Mouse (Mus musculus) urinary bladder, postnatal 36 days (tissue): ENCODE data around the gene Fgf18.

Experiments
- DNase-seq, 2 experiments: peaks; one replicate each; pipeline ENCODE4 v3.0.0; 2022; ENCODE audit warnings: low spot score in 2 of 2, mixed read lengths in 1 of 2

Fgf18 gene

GRCm38 (mm10) chr11:33115796-33116195, 31.4 kb downstream of the Fgf18 start:
- DNase-seq = no peak

DNA sequence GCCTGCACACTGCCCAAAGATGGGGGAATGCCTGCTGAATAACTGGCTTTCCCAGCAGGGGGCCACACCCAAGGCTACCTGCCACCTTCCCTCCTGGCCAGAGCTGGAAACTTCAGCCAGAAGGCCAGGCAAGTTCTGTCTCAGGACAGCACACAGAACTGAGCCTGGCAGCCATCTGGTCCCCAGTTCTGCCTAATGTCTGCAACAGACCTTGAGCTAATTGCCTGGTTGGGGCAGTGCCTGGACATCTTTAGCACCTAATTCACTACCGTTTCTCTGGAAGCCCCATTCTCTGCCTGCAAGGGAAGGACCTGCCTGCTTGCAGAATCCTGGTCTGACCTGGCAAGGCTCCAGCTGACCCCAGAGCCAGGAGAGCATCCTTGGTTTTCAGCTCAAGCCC, 34.8 kb downstream of the Fgf18 start:
- no peak for DNase-seq

GRCm38 (mm10) chr11:33110111-33110510, 37.1 kb downstream of the Fgf18 start:
- DNase-seq = no peak

- no peak for DNase-seq
These were observed 39.7 kb downstream of the Fgf18 start for GRCm38 (mm10) chr11:33107540-33107939.

DNA sequence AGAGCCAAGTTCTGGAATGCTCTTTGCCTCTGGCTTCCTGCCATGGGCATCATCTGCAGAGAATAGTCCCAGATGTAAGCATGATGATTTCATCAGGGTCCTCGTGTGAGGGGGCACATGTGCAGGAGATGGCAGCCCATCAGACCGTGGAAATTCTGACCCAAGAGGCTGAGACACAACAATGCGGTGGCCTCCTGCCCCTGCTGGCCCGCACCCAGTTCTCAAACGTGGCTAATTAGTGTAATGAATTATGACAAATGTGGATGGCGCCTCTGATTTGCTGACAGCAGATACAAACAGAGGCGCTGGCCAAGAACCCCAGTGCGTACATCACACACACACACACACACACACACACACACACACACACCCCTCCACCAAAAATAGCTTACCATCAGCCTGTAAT, 42.3 kb downstream of the Fgf18 start:
- DNase-seq = no peak

DNA sequence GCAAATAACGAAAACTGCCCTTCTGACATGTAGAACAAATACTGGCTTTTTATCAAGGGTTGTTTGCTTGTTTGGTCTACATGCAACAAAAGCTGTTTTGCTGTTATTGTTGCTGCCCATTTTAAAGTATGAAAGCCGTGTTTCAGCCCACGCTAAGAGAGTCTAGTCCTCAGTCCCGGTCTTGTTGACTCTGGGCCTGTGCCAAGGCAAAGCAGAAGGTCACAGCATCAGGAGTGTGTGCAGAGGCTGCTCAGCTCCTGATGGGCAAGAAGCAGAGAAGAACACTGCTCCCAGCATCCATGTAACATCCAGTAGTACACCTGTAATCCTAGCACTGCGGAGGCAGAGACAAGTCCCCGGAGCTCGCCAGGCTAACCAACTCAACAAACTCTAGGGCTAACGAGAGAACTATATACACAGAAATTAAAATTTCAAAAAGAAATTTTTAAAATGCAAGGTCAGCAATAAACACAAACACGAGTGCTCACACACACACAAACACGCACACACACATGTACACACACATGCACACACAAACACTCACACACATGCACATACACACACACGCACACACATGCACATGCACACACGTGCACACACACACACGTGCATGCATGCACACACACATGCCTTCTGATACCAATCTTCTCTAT, 43.8 kb downstream of the Fgf18 start:
- no peak for DNase-seq

- peak; percentile 13 to 45 for DNase-seq
These were observed 47.1 kb downstream of the Fgf18 start for GRCm38 (mm10) chr11:33100027-33100507.

DNA sequence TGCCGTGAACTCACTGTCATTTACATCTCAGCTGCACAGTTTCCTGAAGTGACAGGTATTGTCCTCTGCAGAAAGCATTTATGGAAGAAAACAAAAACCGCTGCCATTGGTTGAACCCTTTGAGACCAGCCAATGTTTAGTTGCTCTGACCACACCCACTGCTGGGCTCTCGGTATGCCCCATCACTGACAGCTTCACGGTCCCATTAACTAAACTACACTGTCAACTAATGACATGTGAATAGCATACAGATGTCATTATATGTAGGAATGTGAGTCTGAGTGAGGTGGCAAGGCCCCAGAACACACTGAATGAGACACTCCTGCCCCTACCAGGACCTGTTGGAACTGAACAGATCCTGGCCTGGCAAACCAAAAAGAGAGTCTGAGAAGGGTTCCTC, 47.8 kb downstream of the Fgf18 start:
- no peak for DNase-seq

DNA sequence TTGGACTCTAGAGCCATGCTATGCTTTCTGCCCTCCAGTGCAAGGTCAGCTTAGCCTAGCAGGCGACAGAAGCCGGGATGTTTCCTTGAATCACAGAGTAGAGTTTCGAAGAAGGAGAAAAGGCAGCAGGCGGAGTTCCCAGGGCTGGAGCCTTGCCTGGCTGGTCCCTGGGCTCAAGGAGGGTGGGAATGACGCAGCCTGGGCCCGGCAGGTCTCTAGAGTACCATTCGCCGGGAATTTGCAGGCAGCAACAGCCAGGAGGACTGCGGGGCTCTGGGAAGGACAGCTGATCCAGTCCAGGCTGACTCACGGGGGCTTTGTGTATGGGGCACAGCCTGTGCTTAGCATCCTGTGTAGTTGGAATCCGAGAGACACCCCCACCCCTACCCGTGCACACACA, 48.8 kb downstream of the Fgf18 start:
- DNase-seq = peak in 1 of 2 experiments; percentile 59

DNA sequence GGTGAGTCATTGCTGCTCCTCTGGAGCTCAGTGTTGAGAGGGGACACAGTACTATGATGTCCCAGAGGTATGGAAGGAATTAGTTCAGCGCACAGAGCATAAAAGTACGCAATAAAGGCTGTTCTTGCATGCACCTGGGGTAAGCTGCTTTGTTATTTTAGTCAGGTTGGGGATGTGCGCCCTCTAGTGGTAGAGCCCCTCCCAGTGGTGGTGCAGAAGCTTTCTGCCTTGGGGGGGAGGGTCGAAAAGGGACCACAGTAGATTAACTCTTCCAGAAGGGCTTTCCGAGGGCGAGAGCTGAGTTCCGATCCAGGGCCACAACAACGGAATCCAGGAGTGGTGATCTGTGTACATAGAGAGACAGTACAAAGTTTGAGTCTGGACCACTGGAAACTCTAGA, 49.3 kb downstream of the Fgf18 start:
- DNase-seq = no peak

- no peak for DNase-seq
These were observed 57.3 kb downstream of the Fgf18 start for GRCm38 (mm10) chr11:33089856-33090255.

DNA sequence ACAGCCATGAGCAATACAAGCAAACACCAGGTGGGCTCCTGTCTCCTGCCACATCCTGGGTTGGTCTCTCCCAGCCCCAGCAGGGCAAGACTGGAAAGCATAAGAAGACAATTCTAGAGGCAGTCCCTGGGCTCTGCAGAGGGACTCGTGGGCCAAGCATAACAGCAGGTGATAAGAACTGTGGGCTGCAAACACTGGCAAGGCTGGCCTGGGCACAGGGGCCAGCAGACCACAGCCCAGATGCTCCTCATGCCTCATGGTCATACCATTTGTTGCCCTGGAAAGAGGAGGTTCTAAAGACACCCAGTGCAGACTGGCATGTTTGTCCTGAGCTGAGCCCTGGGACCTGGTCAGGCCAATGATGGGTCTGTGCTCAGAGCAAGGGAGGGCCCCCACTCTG, 59.0 kb downstream of the Fgf18 start:
- DNase-seq = no peak

DNA sequence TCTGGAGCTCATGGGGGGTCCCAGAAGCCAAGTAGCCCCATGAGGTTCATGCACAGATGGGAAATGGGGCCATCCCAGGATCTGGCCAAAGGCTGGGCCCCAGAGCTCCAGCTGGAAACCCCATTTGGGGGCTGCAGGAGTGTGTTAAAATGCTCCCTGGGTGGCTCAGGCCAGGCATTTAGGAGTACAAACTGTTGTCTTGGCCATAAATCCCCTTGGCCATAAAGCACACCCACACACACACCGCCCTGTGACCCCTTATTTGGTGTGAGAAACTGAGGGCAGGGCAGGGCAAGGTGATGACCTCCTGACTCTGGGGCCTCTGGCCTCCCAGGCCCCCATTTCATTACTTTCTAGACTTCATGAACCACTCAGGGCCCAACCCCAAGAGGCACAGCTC, 61.2 kb downstream of the Fgf18 start:
- no peak for DNase-seq

GRCm38 (mm10) chr11:33085514-33085913, 61.7 kb downstream of the Fgf18 start:
- no peak for DNase-seq

- no peak for DNase-seq
These were observed 62.1 kb downstream of the Fgf18 start for GRCm38 (mm10) chr11:33085054-33085453.

DNA sequence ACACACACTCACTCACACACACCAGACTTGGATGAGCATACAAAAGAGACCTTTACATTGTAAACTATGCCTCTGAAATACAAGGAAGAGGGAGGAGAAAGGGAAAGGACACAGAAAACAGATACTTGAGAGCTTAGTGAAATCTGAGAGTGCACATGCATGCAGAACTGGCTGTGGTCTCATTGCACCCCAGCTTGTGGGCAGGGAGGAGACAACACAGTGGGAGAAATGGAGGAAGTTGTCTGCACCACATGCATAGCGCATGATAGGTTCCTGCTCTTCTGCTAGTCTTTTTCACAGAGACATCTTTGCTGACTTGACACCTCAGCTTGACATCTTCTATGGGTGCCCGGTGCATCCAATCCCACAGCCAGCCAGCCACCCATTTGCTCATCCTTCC, 63.2 kb downstream of the Fgf18 start:
- no peak for DNase-seq

- DNase-seq = no peak
These were observed 66.0 kb downstream of the Fgf18 start for GRCm38 (mm10) chr11:33081175-33081574.

GRCm38 (mm10) chr11:33080046-33080808, 67.0 kb downstream of the Fgf18 start:
- no peak for DNase-seq

DNA sequence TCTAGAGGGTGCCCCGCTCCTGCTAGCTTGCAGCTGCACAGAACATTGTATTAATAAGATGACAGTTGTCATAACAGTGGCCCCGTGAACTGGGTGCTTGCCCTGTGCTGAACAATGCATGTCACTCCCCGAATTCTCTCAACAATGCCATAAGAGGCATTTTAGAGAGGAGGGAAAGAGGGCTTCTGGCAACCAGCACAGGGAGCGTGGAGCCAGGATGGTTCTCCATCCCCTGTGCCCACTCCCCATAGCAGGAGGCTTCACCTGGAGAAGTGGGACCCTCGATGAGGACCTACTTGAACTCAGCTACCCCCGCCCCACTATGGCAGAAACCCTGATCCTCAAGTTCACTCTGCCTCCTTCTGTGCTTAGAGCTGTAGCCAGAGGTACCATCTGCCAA, 67.8 kb downstream of the Fgf18 start:
- DNase-seq = no peak

- DNase-seq = no peak
These were observed 69.2 kb downstream of the Fgf18 start for GRCm38 (mm10) chr11:33078036-33078435.

DNA sequence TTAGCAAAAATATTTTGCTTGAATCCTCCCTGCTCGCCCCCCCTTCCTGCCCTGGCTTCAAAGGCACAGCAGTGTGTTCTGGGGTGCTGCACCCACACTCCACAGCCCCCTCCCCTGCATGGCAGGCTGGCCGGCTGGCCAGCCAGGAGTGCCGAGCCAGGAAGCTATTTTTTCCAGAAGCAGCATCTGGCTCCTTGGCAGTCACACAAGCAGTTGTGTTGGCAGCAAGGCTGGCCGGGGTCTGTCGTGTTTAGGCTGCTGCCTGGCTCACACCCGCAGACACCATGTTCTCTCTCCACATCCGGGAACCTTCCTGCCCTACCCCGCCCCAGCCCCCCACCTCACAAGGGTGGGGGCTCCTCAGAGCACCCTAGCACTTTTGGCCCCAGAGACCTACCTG, 71.9 kb downstream of the Fgf18 start:
- peak in 1 of 2 experiments; percentile 17 for DNase-seq

- no peak for DNase-seq
These were observed 72.7 kb downstream of the Fgf18 start for GRCm38 (mm10) chr11:33074541-33074940.

DNA sequence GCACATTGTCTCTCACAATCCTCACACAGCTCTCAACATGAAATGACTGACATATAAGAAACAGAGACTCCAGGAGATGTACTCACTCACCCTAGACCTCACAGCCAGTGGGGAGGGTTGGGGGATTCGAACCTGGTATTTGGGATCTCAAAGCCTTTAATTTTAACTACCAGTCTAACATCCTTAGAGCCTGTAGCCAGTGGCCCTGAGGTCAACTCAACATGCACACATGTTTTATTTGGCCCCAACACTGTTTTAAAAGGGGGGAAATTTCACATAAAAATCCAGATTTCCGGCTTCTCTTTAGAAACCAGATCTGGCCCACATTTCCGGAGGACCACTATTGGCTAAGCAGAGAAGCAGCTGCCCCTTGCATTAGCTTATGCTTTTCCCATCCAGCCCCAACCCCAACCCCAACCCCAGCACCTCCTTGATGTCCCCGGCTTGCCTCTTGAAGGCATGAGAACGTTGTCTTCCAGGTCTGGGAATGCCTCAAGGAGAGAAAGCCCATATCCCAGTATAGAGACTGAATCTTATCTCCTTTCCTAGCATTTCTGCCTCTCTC, 75.8 kb downstream of the Fgf18 start:
- DNase-seq = no peak
